Mouse (Mus musculus) gastrocnemius, postnatal 25 days (tissue): ENCODE results near the gene Ly6g6e. TPM values are rescaled to one million over a fixed set of nuclear protein-coding genes. Genes with fewer than 3 reads are reported as not detected.
"Not testable (repeated sequence)": the region's sequence is repeated elsewhere in the genome, so short reads cannot be mapped to it uniquely, and the experiment has no call there.

Source experiments
- DNase-seq: peaks from one replicate; pipeline ENCODE4 v3.0.0; 2022
- long read RNA-seq, 2 experiments: library from polyadenylated mRNA; stranded (forward); transcript quantifications; one replicate each; pipeline ENCODE4 v2.0.0; 2021
- total RNA-seq, 2 experiments: library from RNA; stranded (reverse); gene quantifications; 1 replicate in 1 of 2; 2 replicates in 1 of 2; pipeline ENCODE4 v1.2.3; 2021

Gene Ly6g6e
- not detected for total RNA-seq
- long read RNA-seq, experiment 1 = 0 reads
- long read RNA-seq, experiment 2 = 0 reads

DNA sequence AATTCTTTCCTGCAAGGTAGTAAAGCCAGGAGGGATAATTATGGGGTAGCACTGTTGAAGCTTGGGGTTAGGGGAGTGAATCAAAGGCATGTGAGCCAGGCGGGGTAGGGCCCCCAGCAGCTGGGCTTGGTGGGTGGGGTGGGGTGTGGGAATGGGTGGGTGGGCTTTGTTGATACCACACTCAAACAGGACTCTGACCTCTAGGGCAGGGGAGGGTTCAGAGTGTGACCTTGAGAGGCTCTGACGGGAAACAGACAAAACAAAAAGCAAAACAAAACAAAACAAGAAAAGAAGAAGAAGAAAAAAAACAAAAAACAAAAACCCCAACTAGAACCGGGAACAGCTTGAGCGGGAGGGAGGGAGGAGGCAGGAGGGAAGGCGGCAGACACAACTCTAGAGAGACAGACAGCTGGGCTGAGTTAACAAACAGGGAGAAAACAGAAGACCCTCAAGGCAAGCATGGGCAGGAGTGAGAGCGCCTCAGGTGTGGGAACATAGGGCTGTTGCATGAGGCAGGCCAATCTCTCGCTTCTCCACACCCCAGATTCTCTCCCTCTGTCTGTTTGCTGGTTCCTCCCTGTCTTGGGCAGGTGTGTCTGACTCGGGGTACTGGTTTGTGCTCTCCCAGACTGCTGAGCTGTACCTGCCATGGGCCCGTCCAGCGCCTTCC is at the start of gene Ly6g6e:
Ly6g6e (plus strand) TSS at position 396 of the 670 bp plus-strand sequence.
- DNase-seq = no peak

DNA sequence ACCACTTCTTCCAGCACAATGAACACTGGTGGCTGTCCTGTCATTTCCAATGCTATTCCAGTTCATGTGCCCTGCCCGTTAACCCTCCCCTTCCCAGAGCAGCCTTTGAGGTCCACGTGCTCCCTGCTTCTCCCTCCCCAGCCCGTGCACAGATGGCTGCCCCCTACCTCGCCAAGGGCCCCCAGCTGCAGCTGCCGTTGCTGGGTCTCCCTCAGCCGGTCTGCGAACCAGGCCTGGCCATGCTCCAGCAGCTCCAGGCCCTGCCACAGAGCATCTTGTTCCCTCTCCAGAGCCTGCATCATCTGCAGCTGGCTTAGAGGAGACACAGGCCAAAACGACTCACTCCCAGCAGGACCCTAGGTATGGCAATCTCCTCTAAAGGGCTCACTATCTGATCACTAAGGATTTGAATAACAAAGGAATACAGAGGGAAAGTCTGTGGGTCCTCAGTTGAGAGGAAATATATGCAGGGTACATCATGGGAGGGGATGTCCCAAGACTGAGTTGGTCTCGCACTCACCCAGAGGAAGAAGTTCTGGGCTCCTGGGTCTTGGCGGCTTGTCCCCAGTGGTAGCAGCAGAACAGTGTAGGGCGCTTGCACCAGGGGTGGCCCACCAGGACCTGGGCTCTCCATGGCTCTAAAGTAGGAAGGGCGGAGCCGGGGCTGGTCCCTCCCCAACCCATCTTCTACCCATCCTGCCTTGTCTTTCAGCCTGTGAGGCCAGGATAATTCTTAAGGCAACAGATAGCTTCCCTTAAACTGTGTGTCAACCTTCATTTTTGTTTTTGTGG is 49.2 kb upstream of the Ly6g6e start, which contains the start of gene Sapcd1:
Sapcd1 (minus strand) TSS at position 740 of the 792 bp plus-strand sequence.
- DNase-seq = peak; percentile 68

DNA sequence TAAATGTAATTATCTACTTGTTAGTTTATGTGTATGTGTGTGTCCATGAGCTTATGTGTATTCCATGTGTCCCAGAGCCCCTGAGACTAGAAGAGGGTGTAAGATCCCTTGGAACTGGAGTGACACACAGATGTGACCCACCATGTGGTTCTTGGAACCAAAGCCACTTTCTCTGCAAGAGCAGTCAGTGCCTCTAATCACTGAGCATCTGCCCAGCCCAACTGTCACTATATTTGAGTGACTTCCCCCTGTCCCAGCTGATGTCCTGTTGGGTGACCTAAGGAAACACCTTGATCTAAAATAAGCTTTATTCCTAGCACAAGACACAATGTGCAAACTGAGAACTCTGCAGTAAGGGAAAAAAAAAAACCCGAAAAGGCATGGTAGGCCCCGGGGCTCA is 48.4 kb upstream of the Ly6g6e start:
- DNase-seq = no peak

DNA sequence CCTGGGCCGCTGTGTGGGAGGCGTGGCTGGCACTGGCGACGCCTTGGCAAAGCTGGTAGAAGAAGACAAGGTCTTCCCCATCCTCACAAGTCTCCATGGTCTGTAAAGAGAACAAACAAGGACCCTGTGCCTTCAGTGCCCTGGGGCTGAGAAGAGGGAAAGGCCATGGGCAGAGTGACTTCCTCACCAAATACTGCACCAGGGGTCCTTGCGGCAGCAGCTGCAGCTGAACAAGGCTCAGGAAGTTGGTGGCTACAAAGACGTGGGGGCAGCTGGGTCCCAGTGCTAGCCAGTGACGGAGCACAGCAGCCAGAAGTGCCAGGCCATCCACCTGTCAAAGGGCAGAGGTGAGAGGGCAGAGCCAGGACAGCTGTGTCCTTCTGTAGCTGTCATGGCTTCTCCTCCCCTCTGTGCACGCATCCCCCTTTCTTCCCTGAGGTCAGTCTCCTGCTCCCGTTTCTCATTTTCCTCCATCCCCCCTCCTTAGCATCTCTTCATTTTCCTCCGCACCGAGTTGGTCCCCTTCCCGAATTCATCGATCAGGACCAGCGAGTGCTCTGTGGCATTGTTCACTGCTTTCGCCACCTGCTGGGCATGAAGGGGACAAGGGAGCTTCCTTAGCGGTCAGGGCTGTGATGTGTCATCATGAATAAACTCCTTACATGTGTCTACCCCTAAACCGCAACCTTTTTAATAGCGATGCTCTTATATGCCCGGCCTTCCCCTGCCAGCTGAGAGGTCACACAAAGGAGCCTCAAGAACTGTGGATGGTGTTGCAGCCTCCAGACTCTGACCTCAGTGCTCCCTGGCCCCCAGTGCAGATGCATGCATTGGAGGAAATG is 46.8 kb upstream of the Ly6g6e start:
- no peak for DNase-seq

DNA sequence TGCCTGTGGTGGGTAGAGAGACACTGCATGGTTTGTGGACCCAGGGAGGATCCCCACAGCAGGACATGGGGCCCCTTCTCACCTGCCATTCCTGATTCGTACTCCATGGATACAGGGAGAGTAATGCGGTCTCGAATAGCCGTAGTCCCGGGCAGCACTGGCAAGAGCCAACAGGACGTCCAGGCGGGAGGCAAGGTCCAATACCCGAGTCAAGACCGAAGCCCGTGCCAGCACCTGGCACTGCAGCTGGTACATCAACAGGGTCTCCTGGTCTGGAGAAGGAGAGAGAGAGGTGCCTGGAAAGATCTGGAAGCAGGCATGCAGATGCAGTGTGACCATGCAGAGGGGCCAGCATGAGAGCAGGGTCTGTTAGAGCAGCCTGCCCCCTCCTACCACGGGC is 45.4 kb upstream of the Ly6g6e start:
- DNase-seq = no peak

DNA sequence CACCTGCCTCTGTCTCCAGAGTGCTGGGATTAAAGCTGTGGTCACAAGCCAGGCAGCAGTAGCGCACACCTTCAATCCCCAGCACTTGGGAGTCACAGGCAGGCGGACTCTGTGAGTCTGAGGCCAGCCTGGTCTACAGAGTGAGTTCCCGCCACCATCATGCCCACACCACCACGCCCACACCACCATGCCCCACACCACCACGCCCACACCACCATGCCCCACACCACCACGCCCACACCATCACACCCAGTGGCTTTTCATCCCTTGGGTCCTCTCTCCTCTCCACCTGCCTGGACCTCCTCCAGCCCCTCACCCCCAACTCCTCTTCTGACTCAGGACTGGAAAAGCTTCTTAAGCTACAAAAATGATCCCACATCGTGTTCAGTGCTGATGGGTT is 44.8 kb upstream of the Ly6g6e start:
- no peak for DNase-seq

DNA sequence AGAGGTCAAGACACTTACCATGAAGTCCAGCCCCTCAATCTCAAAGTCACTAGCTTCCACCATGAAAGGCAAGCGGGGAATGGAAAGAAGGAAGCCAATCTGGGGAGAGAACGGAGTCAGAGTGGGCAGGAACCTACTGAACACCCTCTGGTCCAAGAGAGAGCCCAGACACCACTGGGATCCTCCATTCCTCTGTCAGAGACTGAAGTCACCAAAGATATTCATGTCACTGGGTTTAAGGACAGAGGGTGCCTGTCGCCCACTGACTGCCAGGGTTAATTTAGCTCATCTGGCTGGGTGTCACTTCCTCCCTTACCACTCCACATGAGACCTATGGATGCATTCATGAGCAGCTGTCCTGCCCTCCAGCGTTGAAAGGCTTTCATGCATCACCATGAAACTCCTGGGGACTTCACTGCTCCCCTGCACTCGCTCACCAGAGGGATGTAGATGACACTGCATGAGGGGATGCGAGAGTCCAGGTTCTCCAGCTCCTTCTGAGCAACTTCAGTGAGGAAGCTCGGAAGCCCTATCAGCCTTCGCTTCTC is 44.3 kb upstream of the Ly6g6e start:
- DNase-seq = no peak

DNA sequence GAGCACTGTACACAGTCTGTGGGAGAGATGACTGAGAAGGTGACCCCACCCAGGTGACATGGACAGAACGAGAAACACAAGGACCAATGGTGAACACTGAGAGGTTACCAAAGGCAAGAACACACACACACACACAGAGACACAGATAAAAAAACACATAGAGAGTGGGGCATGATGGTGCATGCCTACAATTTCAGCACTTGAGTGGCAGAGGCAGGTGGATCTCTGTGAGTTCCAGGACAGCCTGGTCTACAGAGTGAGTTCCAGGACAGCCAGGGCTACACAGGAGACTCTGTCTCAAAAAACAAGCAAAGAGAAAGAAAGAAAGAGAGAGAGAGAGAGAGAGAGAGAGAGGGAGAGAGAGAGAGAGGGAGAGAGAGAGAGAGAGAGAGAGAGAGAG is 43.0 kb upstream of the Ly6g6e start:
- DNase-seq = not testable (repeated sequence)

DNA sequence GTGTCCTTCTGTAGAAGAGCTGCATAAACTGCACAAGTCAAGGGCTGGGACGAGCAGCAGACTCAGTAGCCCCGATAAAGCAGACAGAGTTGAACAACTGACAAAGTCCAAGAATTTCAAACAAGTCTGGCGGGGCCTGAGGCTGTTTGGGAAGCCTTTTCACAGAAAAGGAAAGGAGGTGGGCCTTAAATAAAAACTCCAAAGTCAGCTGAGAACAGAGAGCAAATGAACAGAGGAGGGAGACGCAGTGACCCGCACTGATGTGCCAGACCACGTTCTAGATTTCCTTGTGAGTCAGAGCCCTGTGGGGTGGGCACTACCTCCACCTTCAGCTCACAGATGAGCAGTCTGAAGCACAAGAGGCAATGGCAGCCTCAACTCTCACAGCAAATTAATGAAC is 41.8 kb upstream of the Ly6g6e start:
- DNase-seq = no peak

DNA sequence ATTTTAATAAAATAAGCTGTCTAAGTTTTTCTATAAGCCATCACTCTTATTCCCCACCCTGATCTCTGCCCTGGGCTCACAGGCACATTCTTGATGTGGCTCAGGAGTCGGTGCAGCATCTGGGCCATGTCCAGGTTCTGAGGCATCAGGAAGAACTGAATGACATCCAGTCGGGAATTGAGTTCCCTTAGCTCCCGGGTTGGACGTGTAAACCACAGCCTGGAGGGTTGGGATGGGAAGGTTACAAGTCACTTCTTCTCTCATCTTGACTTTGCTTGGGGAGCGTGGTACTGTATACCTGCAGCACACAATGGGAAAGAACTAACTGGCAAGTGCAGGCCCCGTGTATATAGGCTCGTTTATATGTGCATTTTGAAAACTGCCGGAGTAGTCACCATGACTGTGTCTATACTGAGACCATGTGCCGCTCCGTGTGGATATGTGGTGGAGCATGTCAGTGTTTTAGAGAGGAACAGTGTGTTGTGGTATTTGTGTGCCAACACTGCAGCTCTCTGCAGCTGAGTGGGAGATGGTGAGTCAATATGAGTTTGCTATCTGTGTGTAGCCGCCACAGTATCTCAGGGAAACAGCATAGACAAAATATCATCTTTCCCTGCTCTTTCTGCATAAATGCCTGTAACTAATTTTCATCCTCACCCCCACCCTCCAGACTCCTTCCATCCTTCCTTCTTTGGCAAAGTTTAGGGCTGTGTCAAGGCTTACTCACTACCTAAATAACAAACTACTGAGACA is 37.4 kb upstream of the Ly6g6e start:
- DNase-seq = no peak

DNA sequence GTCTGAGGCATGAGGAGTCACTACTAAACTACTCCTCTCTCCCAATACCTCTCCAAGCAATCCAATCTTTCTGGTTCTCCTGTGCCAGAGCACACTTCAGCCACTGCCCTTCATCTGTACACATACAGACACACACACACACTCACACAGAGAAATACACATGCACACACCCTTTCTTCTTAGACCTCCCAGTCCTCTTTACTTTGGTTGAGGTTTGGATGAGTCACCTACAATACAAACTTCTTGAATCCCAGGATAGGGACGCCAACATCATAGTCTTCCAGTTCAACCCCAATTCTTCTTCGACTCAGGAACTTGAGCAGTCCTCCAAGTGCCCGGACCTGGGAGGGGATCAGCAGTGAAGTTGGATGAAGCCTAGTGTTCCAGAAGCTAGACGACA is 32.9 kb upstream of the Ly6g6e start:
- DNase-seq = no peak

DNA sequence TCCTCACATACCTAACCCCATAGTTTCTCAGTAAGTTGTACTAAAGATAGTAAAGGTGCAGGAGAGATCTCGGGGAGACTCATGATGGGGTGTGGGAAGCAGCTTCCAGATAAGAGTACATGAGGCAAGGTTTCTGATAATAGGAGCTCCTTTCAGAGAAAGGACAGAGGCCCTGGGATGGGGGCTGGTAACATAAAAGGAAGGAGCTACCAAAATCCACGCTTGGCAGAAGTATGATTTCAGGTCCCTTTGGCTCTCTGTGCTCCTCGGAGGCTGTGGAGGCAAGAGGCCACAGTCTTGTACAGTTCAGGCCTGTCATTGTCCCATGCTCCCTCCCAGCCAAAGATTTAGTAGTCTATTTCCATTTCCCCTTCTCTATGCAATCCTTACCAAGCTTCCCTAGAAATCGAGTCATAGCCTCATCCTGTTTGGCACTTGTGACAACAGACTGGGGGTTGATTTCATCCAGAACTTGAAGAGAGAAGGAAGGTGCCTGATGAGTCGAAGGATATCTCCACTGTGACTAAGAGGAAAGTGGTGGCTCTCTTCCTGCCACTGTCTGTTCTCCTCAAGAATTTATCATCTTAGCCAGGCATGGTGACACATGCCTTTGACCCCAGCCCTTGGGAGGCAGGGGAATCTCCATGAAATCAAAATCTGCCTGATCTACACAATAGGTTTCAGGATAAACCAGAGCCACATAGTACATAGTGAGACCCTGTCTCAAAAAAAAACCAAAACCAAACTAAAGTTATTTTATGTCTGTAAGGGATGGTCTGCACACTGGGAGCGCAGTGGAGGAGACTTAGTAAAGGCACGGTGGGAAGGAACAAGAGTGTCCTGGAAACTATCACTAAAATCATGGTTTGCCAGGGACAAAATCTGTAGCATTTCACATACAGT is 31.5 kb upstream of the Ly6g6e start:
- no peak for DNase-seq

DNA sequence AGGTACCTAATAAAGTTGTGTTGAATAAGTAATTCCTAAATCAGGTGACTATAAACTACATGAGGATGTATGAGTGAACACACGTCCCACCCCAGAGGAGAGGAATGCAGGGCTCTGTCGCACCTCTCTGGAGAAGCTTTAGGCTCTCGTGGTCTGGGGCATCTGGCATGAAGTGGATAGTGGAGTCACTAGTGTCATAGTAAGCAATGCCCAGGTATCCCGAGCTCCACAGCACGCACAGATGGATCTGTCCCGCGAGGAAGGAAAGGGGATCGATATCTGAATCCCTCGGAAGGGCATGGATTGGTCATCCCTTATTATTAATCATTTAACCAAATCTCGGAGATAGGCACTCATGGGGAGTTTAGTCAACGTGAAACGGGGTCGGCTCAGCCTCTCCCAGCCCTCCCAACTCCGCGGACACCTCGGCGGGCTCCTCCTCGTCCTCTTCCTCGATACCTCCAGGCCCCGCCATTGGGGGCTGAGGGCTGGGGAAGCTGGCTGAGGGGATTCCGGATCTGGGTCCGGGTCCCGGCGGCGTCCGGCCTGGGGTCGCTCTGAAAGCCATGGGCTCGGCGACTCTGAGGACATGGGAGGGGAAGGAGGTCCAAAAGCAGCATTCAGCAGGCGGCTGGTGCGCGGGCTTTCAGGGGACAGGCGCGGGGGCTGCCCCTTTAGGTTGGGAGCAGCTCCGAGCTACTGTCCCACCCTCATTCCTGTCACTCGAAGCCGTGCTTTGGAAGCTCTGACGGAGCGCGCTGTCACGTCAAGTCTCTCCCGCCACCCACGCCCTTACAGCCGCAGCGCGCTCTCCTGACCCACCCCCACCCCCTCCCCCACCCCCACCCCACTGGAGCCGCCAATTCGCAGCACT is 30.7 kb upstream of the Ly6g6e start:
- no peak for DNase-seq

DNA sequence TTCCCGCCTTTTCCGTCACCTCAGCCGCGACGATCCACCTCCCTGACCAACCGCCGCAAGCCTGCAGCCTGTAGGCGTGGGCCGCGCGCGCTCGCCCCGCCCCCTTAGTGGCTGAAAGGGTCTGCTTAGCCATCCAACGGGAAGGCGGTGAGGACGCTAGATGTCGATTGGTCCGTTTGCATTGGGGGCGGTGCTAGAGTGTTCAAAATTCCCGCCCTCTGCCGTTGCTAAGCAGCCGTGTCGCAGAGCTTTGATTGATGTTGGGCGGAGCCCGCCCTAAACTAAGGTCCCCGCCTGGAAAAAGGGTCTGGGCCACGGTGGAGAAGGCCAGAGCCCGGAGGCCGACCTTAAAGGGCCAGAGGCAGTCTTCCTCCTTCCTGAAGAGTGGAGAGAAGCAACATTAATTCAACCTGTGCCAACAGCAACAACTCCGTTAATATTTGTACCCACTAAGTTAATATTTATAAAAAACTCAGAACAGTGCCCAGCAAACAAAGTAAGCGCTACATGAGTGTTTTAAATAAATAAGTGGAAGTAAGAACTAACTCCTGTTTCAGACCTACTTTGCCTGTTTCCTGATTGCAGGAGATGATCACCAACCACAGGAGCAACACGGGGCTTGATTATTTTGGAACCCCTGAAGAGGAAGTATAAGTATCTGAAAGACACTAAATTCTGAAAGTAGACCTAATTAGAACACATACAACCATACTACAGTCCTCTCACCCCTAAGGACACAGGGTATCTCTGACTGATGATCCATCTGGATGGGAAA is 29.8 kb upstream of the Ly6g6e start, which contains the start of gene Msh5:
Msh5 (minus strand) TSS at position 65 of the 775 bp plus-strand sequence.
- DNase-seq = peak; percentile 98

DNA sequence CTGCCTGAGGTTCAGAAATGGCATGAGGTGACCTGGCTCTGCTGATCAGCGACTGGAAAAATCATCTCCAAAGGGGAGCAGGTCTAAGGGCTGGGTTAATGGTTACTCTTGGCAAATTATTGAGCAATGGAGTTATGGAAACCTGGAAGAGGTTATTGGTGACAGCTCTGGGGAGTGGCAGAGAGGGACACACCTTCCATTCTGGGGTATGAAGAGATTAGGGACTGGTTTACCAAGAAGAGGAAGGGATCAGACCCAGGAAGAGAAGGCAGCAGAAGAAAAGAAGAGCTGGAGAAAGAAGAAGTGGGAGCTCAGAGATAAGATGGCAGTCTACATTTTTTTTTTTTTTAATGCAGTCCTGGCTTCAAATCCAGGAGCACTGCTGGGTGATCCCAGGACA is 29.0 kb upstream of the Ly6g6e start:
- DNase-seq = no peak

DNA sequence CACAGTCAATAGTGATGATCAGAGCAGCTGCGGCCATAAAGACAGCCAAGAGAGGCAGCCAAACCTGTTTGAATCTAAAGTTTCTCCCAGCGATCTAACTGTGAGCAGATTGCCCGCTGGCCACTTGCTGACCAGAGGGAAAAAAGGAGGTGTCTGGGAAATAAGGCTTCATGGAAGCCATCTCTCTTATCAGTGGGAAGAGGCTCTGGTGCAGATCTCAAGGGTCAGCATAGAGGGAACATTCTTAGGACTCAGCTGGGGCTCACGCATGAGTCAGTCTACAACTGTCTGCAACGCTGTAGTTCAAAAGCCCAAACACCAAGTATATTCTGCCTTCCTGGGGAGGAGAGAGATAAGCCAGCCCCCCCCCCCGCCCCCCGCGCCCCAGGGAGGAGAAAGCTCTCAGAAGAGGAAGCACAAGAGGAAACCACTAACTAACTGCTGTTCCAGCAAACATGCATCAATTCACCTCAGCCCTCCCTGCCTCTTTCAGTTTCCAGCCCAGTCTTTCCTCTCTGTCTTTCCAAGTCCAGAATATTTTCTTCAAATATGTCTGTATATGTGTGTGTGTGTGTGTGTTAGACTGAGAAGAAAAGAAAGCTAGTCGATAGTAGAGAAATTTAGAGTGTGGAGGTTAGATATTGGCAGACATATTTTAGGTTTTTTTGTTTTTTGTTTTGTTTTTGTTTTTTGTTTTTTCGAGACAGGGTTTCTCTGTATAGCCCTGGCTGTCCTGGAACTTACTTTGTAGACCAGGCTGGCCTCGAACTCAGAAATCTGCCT is 28.4 kb upstream of the Ly6g6e start:
- DNase-seq = peak; percentile 34

DNA sequence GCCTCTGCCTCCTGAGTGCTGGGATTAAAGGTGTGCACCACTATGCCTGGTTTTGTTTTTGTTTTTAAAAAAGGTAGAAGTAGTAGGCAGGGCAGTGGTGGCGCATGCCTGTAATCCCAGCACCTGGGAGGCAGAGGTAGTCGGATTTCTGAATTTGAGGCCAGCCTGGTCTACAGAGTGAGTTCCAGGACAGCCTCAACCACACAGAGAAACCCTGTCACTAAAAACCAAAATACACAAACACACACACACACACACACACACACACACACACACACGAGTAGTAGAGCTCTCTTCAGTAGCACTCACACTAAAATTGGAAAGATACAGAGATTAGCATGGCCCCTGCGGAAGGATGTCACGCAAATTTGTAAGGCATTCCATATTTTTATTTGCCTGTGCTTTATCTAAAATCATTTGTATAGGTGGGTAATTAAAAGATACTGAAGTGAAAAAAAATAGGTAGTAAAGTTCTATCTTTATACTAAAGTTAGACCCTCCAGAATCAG is 27.7 kb upstream of the Ly6g6e start:
- no peak for DNase-seq
